Mouse (Mus musculus): Measurements from ENCODE around the gene Peak1. TPM values are rescaled to one million over a fixed set of nuclear protein-coding genes. Genes with fewer than 3 reads are reported as not detected.

Peak1 gene
- total RNA-seq, 1 experiment from 2014 or later: 27.7 TPM

DNA sequence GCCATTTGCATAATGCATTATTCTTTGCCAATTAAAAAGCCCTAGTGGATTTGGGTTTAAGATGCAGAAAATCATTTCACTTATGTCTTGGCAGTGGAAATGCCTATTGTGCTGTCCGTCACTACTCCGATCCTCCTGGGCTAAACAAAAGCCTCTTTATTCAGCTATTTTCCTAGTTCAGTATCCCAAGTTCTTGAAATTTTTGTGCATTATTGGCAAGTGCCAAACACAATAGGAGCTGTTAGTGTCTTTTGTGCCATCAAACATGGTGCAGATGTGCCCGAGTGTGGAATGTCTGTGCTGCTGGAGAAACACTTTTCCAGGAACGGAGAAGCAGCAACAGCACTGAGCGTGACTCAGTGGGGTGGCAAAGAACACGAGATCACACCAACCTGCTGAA lies 250.2 kb downstream of the Peak1 start:
- no peak for ATAC-seq (replicated peaks; ENCODE audit: insufficient number of reproducible peaks, low FRiP score, low TSS enrichment, poor library complexity, severe bottlenecking)

DNA sequence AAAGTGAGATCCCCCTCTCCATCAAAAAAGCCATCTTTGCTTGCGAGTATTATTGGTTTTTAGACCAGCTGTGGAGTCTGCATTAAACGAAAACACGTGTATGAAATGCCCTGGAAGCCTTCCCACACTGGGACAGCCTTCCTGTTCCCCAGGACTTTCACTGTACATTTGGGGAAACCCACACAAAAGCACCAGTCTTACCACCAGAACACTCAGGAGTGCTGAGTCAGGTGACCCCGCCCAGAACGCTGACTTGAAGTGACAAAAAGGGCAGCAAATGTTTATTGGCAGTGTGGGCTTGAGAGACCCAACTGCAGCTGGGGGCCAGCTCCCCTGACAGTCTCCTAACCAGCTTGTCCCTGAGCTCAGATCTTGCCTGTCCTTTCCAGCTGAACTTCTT lies 251.7 kb downstream of the Peak1 start:
- ATAC-seq (replicated peaks; ENCODE audit: insufficient number of reproducible peaks, low FRiP score, low TSS enrichment, poor library complexity, severe bottlenecking): no peak

DNA sequence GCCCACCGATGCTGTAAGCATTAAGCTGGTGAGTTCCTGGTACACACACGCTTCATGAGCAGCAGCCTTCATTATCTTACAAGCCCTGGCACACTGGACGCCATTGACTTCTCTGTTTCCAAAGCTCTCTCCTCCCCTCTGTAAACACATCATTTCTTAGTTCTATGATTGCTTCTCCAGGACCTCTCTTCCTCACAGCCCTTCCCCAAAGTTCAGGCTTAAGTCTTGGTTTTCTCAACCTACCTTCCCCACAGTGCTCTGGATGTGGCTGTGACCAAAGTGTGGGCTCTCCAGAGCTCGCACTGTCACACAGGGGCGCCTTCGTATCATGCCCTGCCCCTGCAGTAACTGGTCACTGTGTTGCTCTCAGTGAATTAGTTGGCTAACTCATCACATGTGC lies 252.5 kb downstream of the Peak1 start, which contains the start of gene Tspan3:
Gene Tspan3, minus strand, starts transcription at position 101 of the 400 bp plus-strand sequence.
- no peak for ATAC-seq (replicated peaks; ENCODE audit: insufficient number of reproducible peaks, low FRiP score, low TSS enrichment, poor library complexity, severe bottlenecking)

DNA sequence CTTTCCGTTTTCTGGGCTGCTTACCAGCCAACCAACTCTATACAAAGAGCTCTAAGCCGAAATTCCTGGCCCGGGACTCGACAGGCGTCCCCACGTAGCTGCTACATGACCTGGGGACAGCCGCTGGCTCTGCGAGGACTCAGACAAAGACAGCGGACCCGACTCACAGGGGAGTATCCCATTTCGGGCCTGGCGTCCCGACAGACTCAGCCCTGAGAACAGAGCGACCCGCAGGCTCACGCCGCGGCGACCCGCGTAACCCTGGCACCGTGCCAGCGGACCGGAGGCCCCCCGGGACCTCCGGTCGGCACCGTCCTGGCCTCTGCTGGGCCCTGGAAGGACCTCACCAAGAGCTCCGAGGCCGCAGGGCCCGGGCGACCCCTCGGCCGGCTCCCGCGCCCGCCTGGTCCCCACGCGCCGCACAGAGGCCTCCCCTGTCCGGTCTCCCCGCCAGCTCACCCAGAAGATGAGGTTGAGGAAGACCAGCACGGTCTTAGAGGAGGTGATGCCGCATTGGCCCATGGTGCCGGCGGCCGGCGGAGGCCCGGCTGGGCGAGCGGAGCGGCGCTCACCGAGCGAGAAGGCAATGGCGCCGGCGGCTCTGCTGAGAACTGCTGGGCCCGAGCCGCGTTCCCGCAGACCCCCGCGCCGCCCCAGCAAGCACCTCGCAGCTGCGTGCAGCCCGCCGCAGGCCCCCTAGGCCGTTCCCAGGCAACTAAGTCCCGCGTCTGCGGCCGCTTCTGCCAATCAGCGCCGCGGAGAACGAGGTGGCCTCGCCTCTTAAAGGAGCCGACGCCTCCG lies 257.3 kb downstream of the Peak1 start:
- ATAC-seq (replicated peaks; ENCODE audit: insufficient number of reproducible peaks, low FRiP score, low TSS enrichment, poor library complexity, severe bottlenecking): peak; percentile 84

DNA sequence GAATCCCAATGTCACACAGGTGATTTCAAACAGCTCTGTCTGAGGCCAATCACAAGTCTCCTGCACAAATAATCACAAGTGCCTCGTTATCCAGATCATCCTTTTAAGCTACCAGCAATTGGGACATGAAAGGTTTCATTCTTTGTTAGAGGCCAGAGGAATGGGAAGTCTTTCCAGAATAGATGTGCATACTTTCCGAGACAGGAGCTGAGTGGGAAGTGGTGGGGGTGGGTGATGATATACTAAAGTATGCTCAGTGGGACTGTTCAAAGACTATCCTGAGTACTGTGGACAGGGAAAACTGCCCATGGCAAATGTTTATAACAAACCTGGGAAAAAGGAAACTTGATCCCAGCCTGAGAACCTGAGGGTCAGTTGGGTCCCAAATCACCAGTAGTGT lies 258.4 kb downstream of the Peak1 start:
- no peak for ATAC-seq (replicated peaks; ENCODE audit: insufficient number of reproducible peaks, low FRiP score, low TSS enrichment, poor library complexity, severe bottlenecking)

DNA sequence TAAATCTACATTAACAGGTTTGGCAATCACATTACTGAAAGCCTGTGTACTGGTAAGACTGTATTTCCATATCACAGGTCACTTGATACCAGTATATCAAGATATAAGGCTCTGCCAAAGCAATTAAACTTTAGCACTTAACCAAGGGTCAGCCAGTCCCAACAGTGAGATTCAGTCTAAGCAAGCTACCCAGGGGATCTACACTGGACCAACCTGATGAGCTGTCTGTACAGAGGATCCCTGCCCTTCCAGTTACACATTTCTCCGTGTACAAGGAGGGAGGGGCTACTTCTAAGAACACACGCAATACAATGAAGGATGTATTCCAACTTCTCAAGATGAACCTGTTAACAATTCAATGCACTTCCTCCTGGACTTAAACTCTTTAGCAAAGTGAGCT lies 259.8 kb downstream of the Peak1 start:
- ATAC-seq (replicated peaks; ENCODE audit: insufficient number of reproducible peaks, low FRiP score, low TSS enrichment, poor library complexity, severe bottlenecking): no peak

DNA sequence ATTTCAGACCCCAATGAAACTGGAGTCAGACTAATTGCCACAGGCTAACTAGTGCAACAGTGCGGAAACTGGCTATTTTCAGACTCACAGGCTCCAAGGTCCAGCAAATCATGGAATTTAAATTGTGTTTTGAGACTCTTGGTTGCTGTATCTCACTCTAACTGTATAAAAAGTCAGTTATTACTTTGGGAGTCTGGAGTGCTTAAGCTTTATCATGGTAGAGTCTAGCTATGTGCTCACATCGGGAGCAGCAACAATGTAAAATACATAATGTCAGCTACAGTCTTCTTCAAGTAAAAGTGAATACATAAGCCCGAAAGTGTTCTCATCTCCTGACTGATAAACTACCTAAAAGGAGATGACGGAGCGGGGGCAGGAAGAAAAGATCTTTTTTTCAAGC lies 263.3 kb downstream of the Peak1 start:
- ATAC-seq (replicated peaks; ENCODE audit: insufficient number of reproducible peaks, low FRiP score, low TSS enrichment, poor library complexity, severe bottlenecking): no peak

DNA sequence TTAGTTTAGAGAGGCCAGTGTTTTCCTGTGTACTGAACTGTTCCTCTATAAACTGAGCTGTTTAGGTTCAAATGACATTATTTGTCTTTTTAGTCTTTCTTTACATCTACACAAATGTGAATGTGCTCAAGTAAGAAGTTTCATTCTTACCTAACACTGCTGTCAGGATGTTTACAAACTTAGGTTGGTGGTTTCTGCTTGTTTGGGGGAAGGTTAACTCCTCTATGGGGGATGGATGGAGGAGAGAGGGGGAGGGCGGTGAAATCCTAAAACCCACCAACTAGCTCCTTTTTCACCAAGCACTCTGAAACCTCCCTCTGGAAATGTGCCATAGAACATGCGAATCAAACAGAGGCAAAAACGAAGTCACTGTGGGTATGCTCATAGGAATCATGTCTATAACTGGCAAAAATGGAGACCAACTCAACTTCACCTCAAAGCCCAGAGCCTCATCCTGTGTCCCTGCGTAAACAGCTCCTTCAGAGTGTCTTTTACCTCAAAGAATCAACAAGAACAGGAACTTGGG lies 265.3 kb downstream of the Peak1 start:
- ATAC-seq (replicated peaks; ENCODE audit: insufficient number of reproducible peaks, low FRiP score, low TSS enrichment, poor library complexity, severe bottlenecking): no peak

DNA sequence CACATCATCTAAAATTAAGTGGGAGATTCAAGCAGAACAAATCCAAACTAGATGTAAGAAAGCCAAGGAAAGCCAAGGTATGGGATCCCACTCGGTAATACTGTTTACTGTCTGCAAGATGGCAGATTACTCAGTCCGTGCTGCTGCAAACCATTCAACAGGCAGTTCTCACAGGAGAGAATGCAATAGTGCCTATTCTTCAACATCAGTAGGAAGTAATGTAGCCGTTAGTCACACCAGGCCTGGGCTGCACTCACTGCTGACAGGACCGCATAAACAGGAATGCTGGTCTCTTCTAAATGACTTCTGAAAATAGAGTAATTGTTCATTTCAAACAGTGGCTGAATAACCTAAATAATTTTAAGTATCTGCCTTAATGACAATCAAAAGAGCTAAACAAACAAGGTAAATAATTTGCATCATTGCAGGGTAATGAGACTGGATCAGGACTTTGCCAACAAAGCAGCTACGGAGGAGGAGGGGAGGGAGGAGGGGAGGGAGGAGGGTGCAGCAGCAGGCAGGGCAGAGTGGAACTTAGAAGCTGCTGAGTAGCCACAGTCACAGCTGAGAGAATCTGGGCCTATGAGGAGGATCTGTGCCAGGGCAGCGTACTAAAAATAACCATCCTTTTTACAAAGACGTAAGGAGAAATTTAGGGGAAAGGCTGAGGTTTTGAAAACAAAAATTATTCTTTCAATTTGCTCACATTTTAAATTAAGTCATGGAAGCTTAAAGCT lies 266.0 kb downstream of the Peak1 start:
- no peak for ATAC-seq (replicated peaks; ENCODE audit: insufficient number of reproducible peaks, low FRiP score, low TSS enrichment, poor library complexity, severe bottlenecking)

Other genes with a start within 250 kb of the Peak1 start
- 17.4 to 41.9 TPM (median 30.0 TPM) in 3 replicates for gene Hmg20a, start 542 bp upstream of the Peak1 start, total RNA-seq (2017)